10 mouse cellular contexts compared by ENCODE assay signal in genomic region chr5:66518411-66519006, GRCm38 (mm10).
A peak's percentile ranks its signal among the peaks of the same experiment; 100 is the strongest.
DNase-seq lines count a peak whose midpoint lies in the region; ATAC-seq and TF ChIP-seq lines count a peak whose summit lies in the region.
"Had no signal": no experiment of that assay in that cellular context is flagged by ENCODE, and none has a peak within 500 bp of the region (broad histone marks: within the 10 kb centered on the region; RNA-seq: fewer than 3 reads in every experiment).

No protein-coding gene starts in this region.

- no peak overlapping the region for H3K4me3 ChIP-seq in forebrain, embryonic 11.5 days (ENCODE audit: low read depth, low read length)
- H3K4me3 ChIP-seq in forebrain, embryonic 10.5 days, result no peak overlapping the region
- no peak overlapping the region for H3K4me3 ChIP-seq in kidney, embryonic 16.5 days (ENCODE audit: low read length)
- no peak overlapping the region for H3K4me3 ChIP-seq in kidney, embryonic 14.5 days (ENCODE audit: low read length)
- H3K4me3 ChIP-seq in embryonic facial prominence, embryonic 12.5 days, result no peak overlapping the region
- H3K4me3 ChIP-seq in left cerebral cortex, adult 2 months, result no peak overlapping the region

- no peak overlapping the region for H3K9ac ChIP-seq in forebrain, embryonic 11.5 days (ENCODE audit: low read length)
- peak overlapping the region; percentile 10; the same call in 1 of the 2 replicates for H3K9ac ChIP-seq in kidney, embryonic 16.5 days (replicated peaks; ENCODE audit: low read length)
- H3K9ac ChIP-seq in kidney, embryonic 14.5 days (ENCODE audit: low read depth, low read length), result no peak overlapping the region
- no peak overlapping the region for H3K9ac ChIP-seq in embryonic facial prominence, embryonic 12.5 days
- H3K9ac ChIP-seq: liver, embryonic 14.5 days had no signal

- H3K27me3 ChIP-seq in forebrain, embryonic 11.5 days (ENCODE audit: control insufficient read depth, insufficient read depth, low read length), result no peaks in the 10 kb centered on the region
- H3K27me3 ChIP-seq in forebrain, embryonic 10.5 days (ENCODE audit: poor library complexity, severe bottlenecking), result no peaks in the 10 kb centered on the region
- no peaks in the 10 kb centered on the region for H3K27me3 ChIP-seq in kidney, embryonic 16.5 days (ENCODE audit: insufficient read depth, low read length)
- H3K27me3 ChIP-seq in kidney, embryonic 14.5 days (ENCODE audit: control insufficient read depth, insufficient read depth, low read length), result no peaks in the 10 kb centered on the region
- H3K27me3 ChIP-seq in embryonic facial prominence, embryonic 12.5 days, result no peaks in the 10 kb centered on the region

- no peaks in the 10 kb centered on the region for H3K9me3 ChIP-seq in forebrain, embryonic 11.5 days (ENCODE audit: control insufficient read depth, low read length)
- H3K9me3 ChIP-seq in forebrain, embryonic 10.5 days, result no peaks in the 10 kb centered on the region
- no peaks in the 10 kb centered on the region for H3K9me3 ChIP-seq in kidney, embryonic 16.5 days (ENCODE audit: low read length)
- H3K9me3 ChIP-seq in kidney, embryonic 14.5 days (ENCODE audit: control insufficient read depth, low read length), result no peaks in the 10 kb centered on the region
- no peaks in the 10 kb centered on the region for H3K9me3 ChIP-seq in embryonic facial prominence, embryonic 12.5 days

- WGBS in forebrain, embryonic 11.5 days, result 38% methylated on average over 14 of the region's 14 CpGs
- 36% methylated on average over 14 of the region's 14 CpGs for WGBS in forebrain, embryonic 10.5 days
- 48% methylated on average over 14 of the region's 14 CpGs for WGBS in kidney, embryonic 16.5 days
- 49% methylated on average over 14 of the region's 14 CpGs for WGBS in kidney, embryonic 14.5 days
- WGBS in embryonic facial prominence, embryonic 12.5 days, result 38% methylated on average over 14 of the region's 14 CpGs

- no peak overlapping the region for H3K27ac ChIP-seq in forebrain, embryonic 11.5 days (ENCODE audit: low read depth, low read length)
- H3K27ac ChIP-seq in forebrain, embryonic 10.5 days, result no peak overlapping the region; the same call in 1 of the 2 replicates
- H3K27ac ChIP-seq in kidney, embryonic 16.5 days (ENCODE audit: low read length), result no peak overlapping the region
- H3K27ac ChIP-seq in kidney, embryonic 14.5 days (ENCODE audit: low read depth, low read length), result no peak overlapping the region
- peak overlapping the region; percentile 46; the same call in 1 of the 2 replicates for H3K27ac ChIP-seq in embryonic facial prominence, embryonic 12.5 days
- no peak overlapping the region for H3K27ac ChIP-seq in left cerebral cortex, adult 2 months
- H3K27ac ChIP-seq: liver, embryonic 14.5 days had no signal

- no peak overlapping the region for H3K4me2 ChIP-seq in forebrain, embryonic 11.5 days (ENCODE audit: low read depth, low read length, severe bottlenecking)
- H3K4me2 ChIP-seq in kidney, embryonic 16.5 days (replicated peaks; ENCODE audit: low read depth, low read length), result no peak overlapping the region
- H3K4me2 ChIP-seq in kidney, embryonic 14.5 days (replicated peaks; ENCODE audit: low read depth, low read length), result no peak overlapping the region
- H3K4me2 ChIP-seq in embryonic facial prominence, embryonic 12.5 days (replicated peaks), result peak overlapping the region; percentile 21; the same call in 1 of the 2 replicates

- H3K36me3 ChIP-seq in forebrain, embryonic 11.5 days (ENCODE audit: control insufficient read depth, insufficient read depth, low read length), result no peaks in the 10 kb centered on the region
- H3K36me3 ChIP-seq in forebrain, embryonic 10.5 days (replicated peaks), result no peaks in the 10 kb centered on the region
- H3K36me3 ChIP-seq in kidney, embryonic 16.5 days (ENCODE audit: insufficient read depth, low read length), result no peaks in the 10 kb centered on the region
- no peaks in the 10 kb centered on the region for H3K36me3 ChIP-seq in kidney, embryonic 14.5 days (ENCODE audit: control insufficient read depth, insufficient read depth, low read length)
- H3K36me3 ChIP-seq in embryonic facial prominence, embryonic 12.5 days, result no peaks in the 10 kb centered on the region

- intact Hi-C loops in left cerebral cortex, adult 2 months (cut with DNase I), result no loop called here

- TF ChIP-seq CTCF in left cerebral cortex, adult 2 months (IDR thresholded peaks at IDR 0.05), result no peak; the same call in 1 of the 2 replicates

- peak; percentile 54 for DNase-seq in forebrain, embryonic 11.5 days (ENCODE audit: low spot score)
- DNase-seq in forebrain, embryonic 10.5 days (ENCODE audit: extremely low spot score, low spot score), result no peak
- DNase-seq in ES-CJ7 (ENCODE audit: low read depth, low spot score), result peak; percentile 63
- no peak for DNase-seq in urinary bladder, postnatal 25 days (ENCODE audit: low spot score)
- no peak for DNase-seq in left cerebral cortex, adult 2 months (ENCODE audit: extremely low spot score in 1 of 2, low spot score in 2 of 2)
- DNase-seq: right cerebral cortex, adult 18-20 months had no signal

- ATAC-seq in forebrain, embryonic 11.5 days (replicated peaks; ENCODE audit: low FRiP score), result 0 out of 2 replicates have a peak, but pooled peaks have one; percentile 24
- ATAC-seq in kidney, embryonic 16.5 days (ENCODE audit: low FRiP score, low TSS enrichment), result peak; percentile 27; the same call in 1 of the 2 replicates
- no peak; the same call in 1 of the 2 replicates for ATAC-seq in kidney, embryonic 14.5 days (ENCODE audit: low FRiP score, low TSS enrichment)
- no peak for ATAC-seq in embryonic facial prominence, embryonic 12.5 days (ENCODE audit: insufficient number of reproducible peaks, insufficient read depth, low FRiP score, low TSS enrichment)

- 0 out of 2 replicates have a peak, but pooled peaks cover 3% of the 10 kb centered on the region for H3K4me1 ChIP-seq in forebrain, embryonic 11.5 days (replicated peaks; ENCODE audit: control insufficient read depth, insufficient read depth, low read length)
- H3K4me1 ChIP-seq in forebrain, embryonic 10.5 days, result peaks cover 10% of the 10 kb centered on the region
- H3K4me1 ChIP-seq in kidney, embryonic 16.5 days (ENCODE audit: insufficient read depth, low read length), result peaks cover 10% of the 10 kb centered on the region
- peaks cover 2% of the 10 kb centered on the region; the same call in 1 of the 2 replicates for H3K4me1 ChIP-seq in kidney, embryonic 14.5 days (ENCODE audit: control insufficient read depth, insufficient read depth, low read length)
- H3K4me1 ChIP-seq in embryonic facial prominence, embryonic 12.5 days, result peaks cover 8% of the 10 kb centered on the region

Comparison
In these comparisons a context has a peak if more than half of its experiments do, and no peak if none do; other contexts are left out.
1. ATAC-seq: peak in forebrain, embryonic 11.5 days (single experiment) and kidney, embryonic 16.5 days (single experiment); none in kidney, embryonic 14.5 days (single experiment) and embryonic facial prominence, embryonic 12.5 days (single experiment).
2. DNase-seq: peak in forebrain, embryonic 11.5 days (single experiment) and ES-CJ7 (single experiment); none in forebrain, embryonic 10.5 days (single experiment), urinary bladder, postnatal 25 days (single experiment) and left cerebral cortex, adult 2 months (0 of 2).